Mouse (Mus musculus): ENCODE results near the gene Tra2a. TPM values are rescaled to one million over a fixed set of nuclear protein-coding genes. Genes with fewer than 3 reads are reported as not detected.

Gene Tra2a
- polyA plus RNA-seq, 1 experiment from 2014 or later = 140 TPM

DNA sequence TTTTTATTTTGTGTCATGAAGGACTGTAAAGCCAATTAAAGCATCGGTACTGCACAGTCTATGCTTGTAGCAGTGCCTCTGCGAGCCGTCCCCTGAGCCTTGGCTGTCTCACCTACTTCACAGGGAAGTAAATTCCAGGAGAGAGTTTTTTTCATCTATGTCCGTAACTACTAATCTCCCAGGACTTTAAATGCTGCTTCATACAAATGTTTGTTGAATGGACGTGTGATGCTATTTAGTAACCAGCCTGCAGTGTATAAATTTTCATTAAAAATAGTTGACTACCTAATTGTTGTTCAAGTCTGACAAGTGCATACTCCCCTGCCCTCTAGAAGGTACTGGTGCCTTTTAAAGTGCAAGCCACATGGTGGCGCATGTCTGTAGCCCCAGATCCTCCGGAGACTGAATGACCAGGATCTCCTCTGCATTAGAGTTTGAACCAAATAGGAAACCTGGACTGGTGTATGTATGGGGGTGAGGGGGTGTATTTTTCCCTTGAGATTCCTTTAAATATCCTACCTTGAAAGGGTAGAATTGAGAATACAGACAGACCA, 35.6 kb downstream of the Tra2a start:
- 0 out of 2 replicates have a peak, but pooled peaks have one; percentile 47 for ATAC-seq (ENCODE audit: low read depth)
- no peaks in the 10 kb centered on the region for H3K9me3 ChIP-seq
- no peak overlapping the region for H3K4me3 ChIP-seq
- no peak overlapping the region for H3K9ac ChIP-seq
- H3K27me3 ChIP-seq = no peaks in the 10 kb centered on the region
- H3K36me3 ChIP-seq = no peaks in the 10 kb centered on the region
- no peak overlapping the region for H3K4me2 ChIP-seq
- H3K27ac ChIP-seq (replicated peaks) = no peak overlapping the region
- 12% methylated on average over 7 of the region's 7 CpGs for WGBS
- peaks cover 3% of the 10 kb centered on the region; the same call in 1 of the 2 replicates for H3K4me1 ChIP-seq (replicated peaks)

DNA sequence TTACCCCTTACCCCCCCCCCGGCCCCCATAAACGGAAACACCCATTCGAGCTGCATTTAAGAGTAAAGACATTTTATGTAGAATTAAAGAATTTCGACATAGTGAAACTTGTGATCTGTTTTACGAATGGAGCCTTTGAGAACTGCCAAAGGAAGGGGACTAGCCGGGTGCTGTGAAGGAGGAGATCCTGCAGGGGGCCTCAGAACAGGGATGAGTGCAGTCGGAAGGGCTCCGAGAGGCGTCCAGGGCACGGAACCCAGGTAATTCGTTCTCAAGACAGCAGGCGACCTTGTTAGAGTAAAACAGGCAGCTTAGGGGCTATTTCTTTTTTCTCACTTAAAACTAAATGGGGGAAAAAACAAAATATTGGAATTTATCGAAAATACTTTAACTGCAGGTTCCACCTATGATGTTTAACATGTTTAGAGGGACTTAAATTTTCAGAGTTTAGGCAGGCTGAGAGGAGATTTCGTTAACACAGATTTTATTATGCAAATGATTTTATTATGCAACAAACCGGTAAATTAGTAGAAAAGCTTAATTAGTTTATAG, 36.6 kb downstream of the Tra2a start:
- H3K27me3 ChIP-seq = no peaks in the 10 kb centered on the region
- H3K4me1 ChIP-seq (replicated peaks) = peaks cover 3% of the 10 kb centered on the region; the same call in 1 of the 2 replicates
- H3K36me3 ChIP-seq = no peaks in the 10 kb centered on the region
- H3K4me3 ChIP-seq = no peak overlapping the region
- H3K9me3 ChIP-seq = no peaks in the 10 kb centered on the region
- no peak overlapping the region for H3K27ac ChIP-seq (replicated peaks)
- ATAC-seq (ENCODE audit: low read depth) = no peak
- H3K9ac ChIP-seq = no peak overlapping the region
- peak overlapping the region; percentile 36 for H3K4me2 ChIP-seq
- 5% methylated on average over 15 of the region's 15 CpGs for WGBS

DNA sequence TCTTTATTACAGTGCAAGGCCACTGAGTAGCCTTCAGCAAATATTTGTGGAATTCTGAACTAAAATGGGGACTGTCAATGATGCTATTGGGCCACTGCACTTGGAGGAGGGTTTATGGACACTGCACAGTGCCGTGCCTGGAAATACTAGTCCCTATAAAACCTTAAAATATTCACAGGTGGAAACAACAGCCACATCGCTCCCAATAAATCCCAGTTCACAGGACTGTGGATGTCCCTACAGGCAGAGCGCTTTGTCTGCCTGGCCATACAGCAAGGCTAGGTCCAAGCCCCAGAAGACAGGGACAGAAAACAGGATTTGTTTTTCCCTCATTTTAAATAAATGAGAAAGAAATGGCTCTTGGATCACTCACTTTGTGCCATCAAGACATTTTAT, 38.1 kb downstream of the Tra2a start:
- Histone ChIP-seq H3K27me3 (no peaks in the 10 kb centered on the region), H3K4me2 (no peak overlapping the region), H3K4me3 (no peak overlapping the region), H3K9ac (no peak overlapping the region), H3K4me1 (replicated peaks) (peaks cover 3% of the 10 kb centered on the region; the same call in 1 of the 2 replicates), H3K9me3 (no peaks in the 10 kb centered on the region), H3K36me3 (no peaks in the 10 kb centered on the region), H3K27ac (replicated peaks) (no peak overlapping the region)
- no peak for ATAC-seq (ENCODE audit: low read depth)
- WGBS = 43% methylated on average over 3 of the region's 3 CpGs

DNA sequence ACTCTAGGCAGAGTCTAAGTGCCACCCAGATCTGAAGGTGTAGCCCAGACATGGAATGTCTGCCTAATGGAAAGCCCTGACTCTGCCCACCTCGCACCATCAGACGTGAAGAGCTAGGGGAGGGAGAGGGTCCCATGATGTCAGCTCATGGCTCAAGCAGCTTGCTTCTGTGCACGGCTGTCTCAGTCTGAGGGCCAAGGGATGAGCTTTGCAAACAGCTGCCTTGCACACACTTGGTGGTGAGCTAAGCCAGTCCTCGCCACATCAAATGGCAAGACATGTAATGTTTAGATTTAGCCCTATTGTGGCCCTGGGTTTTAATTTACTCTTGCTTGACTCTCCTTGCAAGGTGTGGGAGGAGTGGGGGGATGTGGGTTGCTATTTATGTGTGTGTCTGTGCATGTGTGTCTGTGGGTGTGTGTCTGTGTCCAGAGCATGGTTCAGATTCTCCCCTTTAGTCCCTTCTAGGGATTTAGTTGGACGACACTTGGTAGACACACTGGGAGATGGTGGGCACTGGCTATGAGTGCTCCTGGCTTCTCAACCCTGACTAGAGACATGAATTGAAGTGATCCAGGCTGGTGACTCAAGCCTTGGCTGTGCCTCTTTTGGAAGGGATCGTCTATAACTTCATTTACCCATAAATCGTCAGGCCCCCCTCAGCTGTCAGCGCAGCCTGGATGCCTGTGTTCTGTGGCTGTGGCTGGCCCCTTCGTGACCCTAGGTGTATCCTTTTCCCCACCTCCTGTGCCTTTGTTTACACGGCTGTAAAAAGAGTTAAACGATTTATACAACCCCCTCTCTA, 38.7 kb downstream of the Tra2a start:
- no peak overlapping the region for H3K4me2 ChIP-seq
- peaks cover 5% of the 10 kb centered on the region for H3K4me1 ChIP-seq (replicated peaks)
- no peaks in the 10 kb centered on the region for H3K27me3 ChIP-seq
- H3K9ac ChIP-seq = no peak overlapping the region
- H3K27ac ChIP-seq (replicated peaks) = no peak overlapping the region
- ATAC-seq (ENCODE audit: low read depth) = no peak
- H3K9me3 ChIP-seq = no peaks in the 10 kb centered on the region
- H3K36me3 ChIP-seq = no peaks in the 10 kb centered on the region
- H3K4me3 ChIP-seq = no peak overlapping the region
- 35% methylated on average over 11 of the region's 11 CpGs for WGBS

DNA sequence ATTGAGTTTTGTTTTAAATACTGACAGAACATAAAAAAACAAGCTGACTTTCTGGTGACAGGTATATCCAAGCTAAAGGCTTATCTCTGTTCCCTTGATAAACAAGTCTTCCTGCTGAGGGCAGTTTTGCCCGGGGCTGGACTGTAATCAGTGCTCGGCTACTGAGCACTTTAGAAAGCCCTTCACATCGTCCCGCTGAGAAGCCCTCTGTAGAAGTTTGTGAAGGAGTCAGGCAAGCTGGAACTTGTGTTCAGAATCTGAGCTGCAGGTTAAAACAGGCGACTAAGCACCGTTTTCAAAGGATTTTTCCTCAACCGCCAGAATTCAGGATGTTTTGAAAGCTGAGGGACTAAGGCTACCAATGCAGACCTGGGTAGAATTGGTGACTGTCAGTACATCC, 41.9 kb downstream of the Tra2a start:
- no peaks in the 10 kb centered on the region for H3K9me3 ChIP-seq
- no peak for ATAC-seq (ENCODE audit: low read depth)
- no peaks in the 10 kb centered on the region for H3K27me3 ChIP-seq
- no peak overlapping the region for H3K27ac ChIP-seq (replicated peaks)
- no peak overlapping the region for H3K4me2 ChIP-seq
- WGBS = 3% methylated on average over 7 of the region's 7 CpGs
- H3K4me3 ChIP-seq = no peak overlapping the region
- no peaks in the 10 kb centered on the region for H3K36me3 ChIP-seq
- H3K9ac ChIP-seq = no peak overlapping the region
- H3K4me1 ChIP-seq (replicated peaks) = peaks cover 8% of the 10 kb centered on the region

DNA sequence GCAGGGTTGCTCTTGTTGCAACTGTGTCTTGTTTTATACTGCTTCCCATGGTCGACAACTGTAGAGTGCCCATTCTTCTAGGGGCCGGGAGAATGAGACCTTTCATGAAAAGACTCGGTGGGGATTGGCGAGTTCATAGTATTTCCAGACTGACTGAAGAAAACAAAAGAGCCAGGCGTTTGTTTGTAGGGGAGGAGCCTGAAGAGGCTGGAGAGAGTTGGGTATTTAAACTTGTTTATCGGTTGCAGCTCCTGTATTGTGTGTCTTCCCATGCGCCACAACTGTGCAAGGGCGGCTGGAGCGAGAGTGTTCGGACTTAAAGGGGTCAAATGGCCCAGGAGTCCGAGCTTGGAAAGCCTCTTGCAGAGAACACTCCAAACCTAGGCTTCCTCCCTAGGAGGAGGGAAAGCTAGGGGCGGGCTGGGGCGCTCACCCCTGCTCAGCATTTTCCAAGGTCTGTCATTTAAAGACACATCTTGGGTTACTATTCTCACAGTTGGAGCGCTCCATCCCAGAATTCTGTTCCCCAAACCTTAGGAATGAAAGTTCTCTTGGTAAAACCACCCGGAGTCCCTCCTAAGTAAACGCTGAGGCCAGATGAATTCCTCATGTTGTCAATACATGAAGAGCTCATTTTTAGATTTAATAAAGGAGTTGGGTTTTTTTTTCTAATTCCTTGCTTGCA, 43.8 kb downstream of the Tra2a start:
- Histone ChIP-seq H3K9me3 (no peaks in the 10 kb centered on the region), H3K9ac (no peak overlapping the region), H3K4me2 (peak overlapping the region; percentile 47), H3K36me3 (no peaks in the 10 kb centered on the region), H3K4me1 (replicated peaks) (peaks cover 12% of the 10 kb centered on the region), H3K4me3 (peak overlapping the region; percentile 21), H3K27ac (replicated peaks) (peak overlapping the region; percentile 5; the same call in 1 of the 2 replicates), H3K27me3 (no peaks in the 10 kb centered on the region)
- 2% methylated on average over 16 of the region's 16 CpGs for WGBS
- ATAC-seq (ENCODE audit: low read depth) = no peak

DNA sequence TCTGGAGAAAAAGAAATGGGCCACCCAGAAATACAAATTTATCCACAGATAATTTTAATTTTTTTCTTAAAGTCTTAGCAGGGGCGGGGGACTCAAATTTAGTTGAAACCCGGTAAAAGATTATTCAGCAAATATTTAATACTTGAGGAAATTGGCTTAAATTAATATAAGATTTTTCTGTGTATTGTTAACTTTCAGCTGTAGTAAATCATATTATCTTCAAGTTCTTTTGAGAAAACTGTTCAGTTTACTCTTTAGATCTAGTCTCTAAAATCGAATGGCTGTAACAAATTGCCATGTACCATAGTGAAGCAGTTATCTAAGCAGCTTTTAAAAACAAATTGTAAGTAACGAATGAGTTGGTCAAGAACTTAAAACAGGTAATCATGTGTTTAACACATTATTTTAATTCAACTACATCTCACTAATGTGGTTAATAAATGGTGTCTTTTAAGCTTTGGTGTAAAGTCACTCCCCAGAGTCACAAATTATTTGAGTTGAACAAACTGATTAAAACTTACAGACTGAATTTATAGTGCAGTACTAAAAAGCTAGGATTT, 44.8 kb downstream of the Tra2a start:
- H3K36me3 ChIP-seq = no peaks in the 10 kb centered on the region
- ATAC-seq (ENCODE audit: low read depth) = no peak
- no peak overlapping the region for H3K9ac ChIP-seq
- no peak overlapping the region for H3K4me3 ChIP-seq
- no peak overlapping the region for H3K4me2 ChIP-seq
- H3K9me3 ChIP-seq = no peaks in the 10 kb centered on the region
- H3K4me1 ChIP-seq (replicated peaks) = peaks cover 12% of the 10 kb centered on the region
- H3K27ac ChIP-seq (replicated peaks) = no peak overlapping the region
- no peaks in the 10 kb centered on the region for H3K27me3 ChIP-seq
- 7% methylated on average over 4 of the region's 4 CpGs for WGBS

DNA sequence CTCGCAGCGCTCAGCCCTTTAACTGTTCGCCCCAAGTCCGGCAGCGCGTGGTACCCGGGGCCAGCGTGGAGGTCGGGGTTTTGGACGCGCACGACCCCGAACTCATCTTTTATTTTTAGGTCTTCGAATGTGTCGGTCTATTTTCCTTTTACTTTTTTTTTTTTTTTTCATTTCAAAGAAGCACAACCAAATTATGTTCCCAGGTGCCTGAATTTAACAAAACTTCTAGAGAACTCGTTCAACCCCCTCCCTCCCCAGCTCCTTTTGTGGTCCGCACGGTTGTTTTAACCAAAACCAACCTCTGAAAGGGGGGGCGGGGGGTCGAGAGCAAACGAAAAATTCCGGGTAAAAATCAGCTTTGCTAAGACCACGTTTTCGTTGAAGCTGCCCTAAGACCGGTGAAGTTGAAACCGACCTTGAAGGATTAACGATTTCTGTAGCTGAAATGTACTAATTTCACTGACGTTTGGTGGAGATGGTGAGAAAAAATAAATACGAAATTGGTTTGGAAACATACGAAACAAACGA, 45.5 kb downstream of the Tra2a start:
- Histone ChIP-seq H3K9ac (peak overlapping the region; percentile 75; the same call in 1 of the 2 replicates), H3K9me3 (no peaks in the 10 kb centered on the region), H3K4me1 (replicated peaks) (peaks cover 14% of the 10 kb centered on the region), H3K27ac (replicated peaks) (no peak overlapping the region), H3K27me3 (no peaks in the 10 kb centered on the region), H3K4me2 (peak overlapping the region; percentile 74), H3K36me3 (no peaks in the 10 kb centered on the region), H3K4me3 (peak overlapping the region; percentile 60)
- no peak for ATAC-seq (ENCODE audit: low read depth)
- WGBS = under 1% methylated on average over 31 of the region's 31 CpGs

DNA sequence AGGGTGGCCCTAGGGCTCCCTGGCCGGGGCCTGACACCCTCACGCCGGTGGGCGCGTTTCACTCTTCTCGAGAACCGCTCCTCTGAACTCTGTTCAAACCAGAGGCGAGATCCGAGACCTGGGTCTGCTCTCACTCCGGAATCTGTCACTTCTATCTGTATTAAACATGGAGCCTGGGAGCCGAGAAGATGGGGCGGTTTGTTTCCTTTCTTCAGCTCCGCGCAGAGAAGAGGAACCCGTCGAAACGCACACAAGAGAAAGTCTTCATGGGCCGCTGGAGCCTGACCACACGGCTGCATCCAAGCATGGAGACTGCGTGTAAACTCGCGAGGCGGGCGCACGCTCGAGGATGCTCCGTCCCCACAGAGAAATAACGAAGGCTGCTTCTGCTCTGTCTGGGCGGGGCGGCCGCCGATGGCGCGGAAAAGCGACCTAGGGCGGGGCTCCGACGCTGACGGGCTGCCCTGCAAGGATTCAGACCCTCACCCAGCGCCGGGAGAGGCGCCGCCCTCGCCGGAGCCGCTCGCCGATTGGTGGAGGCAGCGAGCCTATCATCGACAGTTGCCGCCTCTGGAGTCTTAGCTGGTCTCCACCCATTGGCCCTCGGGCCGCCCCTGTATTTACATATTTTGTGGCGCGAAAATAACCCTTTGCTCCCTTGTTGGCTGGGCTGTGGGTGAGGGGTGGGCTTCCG, 46.1 kb downstream of the Tra2a start:
- Histone ChIP-seq H3K27me3 (no peaks in the 10 kb centered on the region), H3K36me3 (no peaks in the 10 kb centered on the region), H3K4me2 (peak overlapping the region; percentile 74), H3K9me3 (no peaks in the 10 kb centered on the region), H3K9ac (peak overlapping the region; percentile 75), H3K27ac (replicated peaks) (peak overlapping the region; percentile 93), H3K4me1 (replicated peaks) (peaks cover 20% of the 10 kb centered on the region), H3K4me3 (peak overlapping the region; percentile 60)
- WGBS = under 1% methylated on average over 55 of the region's 56 CpGs
- ATAC-seq (ENCODE audit: low read depth) = peak; percentile 88

DNA sequence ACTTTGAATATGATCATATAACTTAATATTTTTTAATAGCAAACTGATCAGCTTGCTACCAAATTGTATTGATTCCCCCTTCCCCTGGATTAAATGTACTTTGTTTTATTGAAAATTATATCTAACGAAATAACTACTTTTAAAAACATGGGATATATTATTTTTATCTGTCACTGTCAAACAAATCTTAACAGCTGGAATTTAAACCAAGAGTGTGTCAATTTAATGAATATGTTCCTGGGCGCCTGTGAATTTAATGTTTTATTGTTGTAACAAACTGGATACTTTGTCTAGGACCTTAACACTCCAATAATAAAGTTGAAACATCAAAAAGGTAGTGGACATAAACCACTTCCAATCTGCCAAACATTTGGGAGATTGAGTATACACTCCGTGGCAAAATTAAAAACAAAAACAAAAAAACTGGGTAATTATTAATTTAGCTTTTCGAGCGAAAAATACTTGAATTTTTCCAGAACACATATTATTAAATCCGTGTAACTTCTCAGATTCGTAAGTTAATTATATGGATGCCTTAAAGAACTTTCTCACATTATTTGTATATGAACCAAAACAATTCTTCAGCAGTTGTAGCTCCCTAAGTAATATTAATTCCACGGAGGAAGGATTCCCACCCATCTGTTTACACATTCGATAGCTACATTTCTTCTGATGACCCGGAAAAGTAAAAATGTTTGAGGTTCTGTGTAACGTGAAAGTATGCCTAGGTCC, 46.9 kb downstream of the Tra2a start:
- Histone ChIP-seq H3K27me3 (no peaks in the 10 kb centered on the region), H3K9me3 (no peaks in the 10 kb centered on the region), H3K4me3 (peak overlapping the region; percentile 60), H3K36me3 (no peaks in the 10 kb centered on the region), H3K4me1 (replicated peaks) (peaks cover 27% of the 10 kb centered on the region), H3K4me2 (peak overlapping the region; percentile 74), H3K9ac (peak overlapping the region; percentile 75), H3K27ac (replicated peaks) (peak overlapping the region; percentile 93)
- 2% methylated on average over 11 of the region's 11 CpGs for WGBS
- no peak for ATAC-seq (ENCODE audit: low read depth)
